Mouse (Mus musculus) heart, embryonic 10.5 days (tissue): ENCODE measurements around the gene Padi6. TPM values are rescaled to one million over a fixed set of nuclear protein-coding genes. Genes with fewer than 3 reads are reported as not detected.

Source experiments
- DNase-seq: peaks from one replicate; pipeline ENCODE4 v3.0.0-alpha.2; 2017; ENCODE audit warnings: low spot score
- H3K27ac ChIP-seq: fragments of 300-500 bp; sonication (generic); 2 replicates; pipeline ENCODE4 v1.5.1; 2016; ENCODE audit warnings: mild to moderate bottlenecking
- H3K27me3 ChIP-seq: fragments of 300-500 bp; sonication (generic); 2 replicates; pipeline ENCODE4 v1.6.1; 2016; ENCODE audit warnings: mild to moderate bottlenecking; ENCODE audit not compliant: poor library complexity, insufficient read depth, severe bottlenecking
- H3K36me3 ChIP-seq: fragments of 300-500 bp; sonication (generic); 2 replicates; pipeline ENCODE4 v1.6.1; 2016; ENCODE audit warnings: mild to moderate bottlenecking, moderate library complexity
- H3K4me1 ChIP-seq: fragments of 300-500 bp; sonication (generic); 2 replicates; pipeline ENCODE4 v1.6.1; 2016; ENCODE audit warnings: mild to moderate bottlenecking
- H3K4me3 ChIP-seq: fragments of 300-500 bp; sonication (generic); 2 replicates; pipeline ENCODE4 v1.5.1; 2016; ENCODE audit warnings: mild to moderate bottlenecking, moderate library complexity
- H3K9me3 ChIP-seq: fragments of 300-500 bp; sonication (generic); 2 replicates; pipeline ENCODE4 v1.6.1; 2016; ENCODE audit warnings: mild to moderate bottlenecking, moderate library complexity
- WGBS: fragments of 180-500 bp; shearing (Covaris S2); methylation state at CpG from one replicate; pipeline ENCODE4 v1.1.7; 2016; 5-methylcytosine and 5-hydroxymethylcytosine counted together
- polyA plus RNA-seq: library from polyadenylated mRNA; unstranded; fragments of >200 nt; fragmentation: Nextera tagmentation; extraction: Ambion mirVana; gene quantifications from 2 replicates; pipeline ENCODE4 v1.2.1, GENCODE M21; 2016

Gene Padi6
- polyA plus RNA-seq, 1 experiment from 2014 or later: not detected

DNA sequence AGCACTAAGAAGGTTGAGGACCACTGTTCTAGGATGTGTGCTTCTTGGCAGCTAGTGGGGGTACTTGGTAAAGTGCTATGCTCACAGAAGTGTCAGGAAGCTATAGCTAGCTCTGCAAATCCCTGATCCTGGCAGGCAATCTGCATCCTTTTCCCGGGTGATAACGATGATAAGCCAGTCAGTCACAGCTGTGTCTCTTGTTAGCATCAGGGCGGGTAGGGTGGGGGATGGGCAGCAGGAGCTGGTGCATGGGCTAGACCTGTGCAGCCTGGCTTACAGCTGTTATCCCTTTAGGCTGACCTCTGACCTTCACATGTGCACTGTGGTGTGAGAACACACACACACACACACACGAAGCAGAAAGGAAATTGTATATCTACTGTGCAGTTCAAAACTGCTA is 643 bp upstream of the Padi6 start:
- no peaks in the 10 kb centered on the region for H3K36me3 ChIP-seq
- no peak overlapping the region for H3K27ac ChIP-seq
- no peak for DNase-seq
- no peaks in the 10 kb centered on the region for H3K9me3 ChIP-seq
- no peak overlapping the region for H3K4me3 ChIP-seq
- H3K4me1 ChIP-seq: peaks cover 25% of the 10 kb centered on the region
- H3K27me3 ChIP-seq: peaks cover 21% of the 10 kb centered on the region; the same call in 1 of the 2 replicates
- 25% methylated on average over 4 of the region's 4 CpGs for WGBS

DNA sequence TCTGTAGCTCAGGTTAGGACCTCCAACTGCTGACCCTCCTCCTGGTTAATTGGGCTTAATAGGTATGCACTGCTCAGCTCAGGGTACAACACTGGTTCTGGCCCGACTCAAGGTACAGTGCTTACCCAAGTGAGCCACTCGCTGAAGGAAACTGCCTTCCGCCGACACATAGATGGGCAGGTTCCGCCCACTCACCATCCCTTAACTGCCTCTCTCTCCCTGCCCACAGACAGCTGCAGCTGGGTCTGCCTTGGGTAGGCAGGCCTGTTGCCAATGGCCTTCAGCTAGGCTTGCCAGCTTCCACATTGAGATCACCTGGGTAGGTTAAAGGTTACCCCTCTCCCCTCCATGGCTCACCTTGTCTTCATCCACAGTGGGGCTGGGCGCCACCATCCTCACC is 1.0 kb downstream of the Padi6 start:
- 86% methylated on average over 6 of the region's 6 CpGs for WGBS
- Histone ChIP-seq H3K4me3 (no peak overlapping the region), H3K36me3 (no peaks in the 10 kb centered on the region), H3K9me3 (no peaks in the 10 kb centered on the region), H3K27ac (no peak overlapping the region), H3K4me1 (peaks cover 16% of the 10 kb centered on the region), H3K27me3 (peaks cover 16% of the 10 kb centered on the region; the same call in 1 of the 2 replicates)
- DNase-seq: no peak

DNA sequence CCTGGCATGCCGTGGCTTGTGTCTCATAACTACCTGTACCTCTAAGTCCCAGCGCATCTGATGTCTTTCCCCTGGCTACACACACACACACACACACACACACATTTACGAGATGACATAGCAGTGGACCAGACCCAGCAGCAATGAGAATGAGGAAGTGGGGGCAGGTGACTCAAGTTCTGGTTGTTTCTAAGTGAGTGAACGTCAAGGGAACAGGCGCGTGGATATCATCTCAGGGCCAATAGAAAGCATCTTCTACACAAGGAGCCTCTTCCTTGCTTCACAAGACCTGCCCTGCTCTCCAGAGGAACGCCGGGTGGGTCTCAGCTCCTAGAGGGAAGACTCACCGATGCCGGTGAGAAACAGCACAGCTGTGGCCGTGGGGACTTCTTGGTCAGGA is 1.8 kb downstream of the Padi6 start:
- H3K36me3 ChIP-seq: no peaks in the 10 kb centered on the region
- H3K9me3 ChIP-seq: no peaks in the 10 kb centered on the region
- peaks cover 16% of the 10 kb centered on the region for H3K4me1 ChIP-seq
- no peak overlapping the region for H3K27ac ChIP-seq
- 81% methylated on average over 11 of the region's 11 CpGs for WGBS
- H3K27me3 ChIP-seq: peaks cover 12% of the 10 kb centered on the region; the same call in 1 of the 2 replicates
- DNase-seq: no peak
- H3K4me3 ChIP-seq: no peak overlapping the region

DNA sequence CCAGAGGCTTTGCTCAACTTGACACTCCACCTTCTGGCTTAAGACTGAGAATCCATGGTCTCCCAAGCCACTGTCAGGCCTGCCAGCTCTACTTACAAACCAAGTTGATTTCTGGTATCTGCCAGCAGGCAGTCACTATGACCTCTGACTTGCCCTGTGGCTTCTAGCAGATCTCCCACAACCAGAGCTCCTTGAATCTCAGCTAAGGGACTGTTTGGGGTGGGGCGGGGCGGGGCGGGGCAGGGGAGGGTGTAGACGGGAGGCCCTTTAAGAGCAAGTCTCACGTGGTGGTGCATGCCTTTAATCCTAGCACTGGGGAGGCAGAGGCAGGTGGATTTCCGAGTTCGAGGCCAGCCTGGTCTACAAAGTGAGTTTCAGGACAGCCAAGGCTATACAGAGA is 9.6 kb downstream of the Padi6 start:
- no peak overlapping the region for H3K27ac ChIP-seq
- no peak for DNase-seq
- H3K27me3 ChIP-seq: 0 out of 2 replicates have a peak, but pooled peaks cover 5% of the 10 kb centered on the region
- peaks cover 8% of the 10 kb centered on the region for H3K4me1 ChIP-seq
- WGBS: 65% methylated on average over 7 of the region's 7 CpGs
- H3K4me3 ChIP-seq: no peak overlapping the region
- no peaks in the 10 kb centered on the region for H3K9me3 ChIP-seq
- no peaks in the 10 kb centered on the region for H3K36me3 ChIP-seq

DNA sequence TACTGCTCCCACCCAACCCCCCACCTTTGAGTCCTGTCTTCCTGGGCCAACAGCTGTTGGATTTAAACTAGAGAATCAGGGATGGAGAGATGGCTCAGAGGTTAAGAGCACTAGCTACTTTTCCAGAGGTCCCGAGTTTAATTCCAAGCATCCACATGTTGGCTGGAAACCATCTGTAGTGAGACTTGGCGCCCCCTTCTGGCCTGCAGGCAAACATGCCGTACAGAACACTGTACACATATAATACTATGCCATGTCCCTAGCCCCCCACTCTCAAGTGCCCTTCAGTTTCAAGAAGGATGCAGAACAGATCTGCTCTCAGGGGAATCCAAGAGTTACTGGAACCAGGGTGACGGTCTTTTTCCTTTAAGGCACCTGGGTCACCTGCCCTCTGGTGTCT is 10.8 kb downstream of the Padi6 start:
- Histone ChIP-seq H3K27me3 (0 out of 2 replicates have a peak, but pooled peaks cover 5% of the 10 kb centered on the region), H3K4me3 (no peak overlapping the region), H3K27ac (no peak overlapping the region), H3K4me1 (peaks cover 8% of the 10 kb centered on the region), H3K9me3 (no peaks in the 10 kb centered on the region), H3K36me3 (no peaks in the 10 kb centered on the region)
- DNase-seq: no peak
- 74% methylated on average over 4 of the region's 4 CpGs for WGBS

DNA sequence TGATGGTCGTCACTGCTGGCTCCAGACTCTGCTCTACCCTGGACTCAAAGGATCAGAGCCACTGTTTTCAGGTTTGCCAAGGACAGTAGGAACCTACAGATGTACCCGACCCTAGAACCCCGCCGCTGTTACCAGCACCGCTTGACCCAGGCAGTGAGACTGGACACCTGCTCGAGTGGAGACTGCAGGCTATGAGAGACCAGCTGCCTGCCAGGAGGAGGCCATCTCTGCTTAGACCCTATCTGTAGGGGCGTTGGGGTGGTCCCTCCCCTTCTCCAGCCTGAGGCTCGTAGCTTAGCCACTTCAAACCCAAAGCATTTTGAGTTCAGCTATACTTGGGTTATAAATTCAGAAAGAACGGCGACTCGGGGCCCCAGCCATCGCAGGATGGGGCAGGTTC is 15.5 kb downstream of the Padi6 start:
- H3K27me3 ChIP-seq: 0 out of 2 replicates have a peak, but pooled peaks cover 5% of the 10 kb centered on the region
- peaks cover 27% of the 10 kb centered on the region for H3K36me3 ChIP-seq
- H3K4me1 ChIP-seq: peaks cover 15% of the 10 kb centered on the region
- no peak overlapping the region for H3K27ac ChIP-seq
- WGBS: 80% methylated on average over 12 of the region's 12 CpGs
- no peak overlapping the region for H3K4me3 ChIP-seq
- no peak for DNase-seq
- no peaks in the 10 kb centered on the region for H3K9me3 ChIP-seq

DNA sequence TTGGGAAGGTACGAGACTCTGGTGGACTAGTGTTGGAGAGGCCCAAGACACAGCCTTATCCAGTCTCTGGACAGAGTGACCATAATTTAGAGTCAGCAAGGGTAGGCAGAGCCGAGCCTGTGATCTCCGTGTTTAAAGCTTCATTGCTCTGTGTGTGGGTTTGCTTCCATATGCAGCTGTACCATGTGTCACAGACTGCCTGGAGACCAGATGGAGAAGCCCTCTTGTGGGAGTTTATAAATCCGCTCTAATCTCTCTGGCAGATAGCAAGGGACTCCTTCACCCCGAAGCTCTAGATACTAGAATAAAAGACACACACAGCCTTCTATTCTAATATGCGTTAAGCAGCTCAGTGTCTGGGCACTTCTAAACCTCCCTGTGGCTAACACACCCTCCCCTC is 17.7 kb downstream of the Padi6 start:
- Histone ChIP-seq H3K27me3 (no peaks in the 10 kb centered on the region), H3K36me3 (peaks cover 48% of the 10 kb centered on the region), H3K4me3 (no peak overlapping the region), H3K9me3 (no peaks in the 10 kb centered on the region), H3K27ac (0 out of 2 replicates have a peak overlapping the region, but pooled peaks have one; percentile 1), H3K4me1 (peaks cover 23% of the 10 kb centered on the region)
- 59% methylated on average over 6 of the region's 6 CpGs for WGBS
- no peak for DNase-seq

DNA sequence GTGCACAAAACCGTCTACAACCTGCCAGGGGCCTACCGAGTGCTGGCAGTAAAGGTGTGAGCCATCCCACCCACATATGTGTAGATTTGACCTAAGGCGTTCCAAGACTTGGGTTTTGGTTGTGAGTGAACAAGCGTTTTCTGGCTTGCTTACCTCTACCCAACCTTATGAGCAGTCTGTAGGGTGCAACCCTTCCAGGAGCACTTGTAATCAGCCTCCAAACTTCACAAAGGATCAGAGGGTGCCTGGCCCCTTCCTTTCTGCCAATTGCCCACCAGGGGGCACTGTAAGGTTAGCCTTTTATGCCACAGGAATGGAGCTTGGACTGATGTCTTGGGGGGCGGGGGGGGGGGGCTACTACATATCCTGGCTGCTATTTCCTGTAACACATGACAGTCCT is 18.6 kb downstream of the Padi6 start:
- DNase-seq: no peak
- Histone ChIP-seq H3K4me1 (peaks cover 23% of the 10 kb centered on the region), H3K27ac (no peak overlapping the region), H3K9me3 (no peaks in the 10 kb centered on the region), H3K4me3 (no peak overlapping the region), H3K27me3 (no peaks in the 10 kb centered on the region), H3K36me3 (peaks cover 58% of the 10 kb centered on the region)
- WGBS: 59% methylated on average over 5 of the region's 5 CpGs

DNA sequence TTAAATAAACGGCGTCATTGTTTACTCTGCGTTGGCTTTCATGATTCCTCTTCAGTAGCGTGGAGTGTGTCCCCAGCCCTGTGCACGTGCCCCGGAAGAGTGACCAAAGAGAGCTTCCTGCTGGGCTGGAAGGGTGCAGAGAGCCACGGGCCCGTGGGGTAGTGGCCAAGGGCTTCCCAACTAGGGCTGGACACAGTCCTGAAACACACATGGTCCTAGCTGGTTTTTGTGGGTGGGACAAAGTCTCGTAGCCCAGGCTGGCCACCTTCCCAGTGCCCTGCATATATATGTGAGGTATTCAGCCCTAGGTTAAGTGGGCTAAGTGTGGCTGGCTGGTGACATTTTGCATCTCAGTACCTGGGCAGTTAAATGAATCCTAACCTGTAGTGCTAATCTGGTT is 19.3 kb downstream of the Padi6 start:
- 90% methylated on average over 9 of the region's 9 CpGs for WGBS
- H3K27ac ChIP-seq: no peak overlapping the region
- H3K4me1 ChIP-seq: peaks cover 23% of the 10 kb centered on the region
- no peak for DNase-seq
- peaks cover 64% of the 10 kb centered on the region for H3K36me3 ChIP-seq
- H3K9me3 ChIP-seq: no peaks in the 10 kb centered on the region
- no peaks in the 10 kb centered on the region for H3K27me3 ChIP-seq
- H3K4me3 ChIP-seq: no peak overlapping the region

DNA sequence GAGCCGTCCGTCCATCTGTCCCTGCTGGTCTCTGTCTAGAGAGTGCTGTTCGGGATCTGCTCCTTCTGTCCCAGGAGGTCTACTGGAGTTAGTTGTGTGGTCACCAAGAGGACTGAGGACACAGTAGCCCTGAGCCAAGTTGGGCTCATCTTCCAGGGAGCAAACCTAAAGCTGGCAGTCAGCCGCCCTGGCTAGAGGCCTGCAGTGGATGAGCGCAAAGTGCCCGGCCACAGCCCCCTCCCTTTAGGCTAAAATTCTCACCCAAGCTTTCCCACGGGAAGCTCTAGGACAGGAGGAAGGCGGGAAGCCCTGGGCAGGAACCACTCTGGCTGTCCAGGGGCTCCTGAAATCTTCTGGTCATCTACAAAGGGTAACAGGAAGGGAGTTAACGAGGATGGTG is 19.7 kb downstream of the Padi6 start:
- no peaks in the 10 kb centered on the region for H3K27me3 ChIP-seq
- H3K4me3 ChIP-seq: no peak overlapping the region
- DNase-seq: no peak
- H3K4me1 ChIP-seq: peaks cover 23% of the 10 kb centered on the region
- 79% methylated on average over 9 of the region's 9 CpGs for WGBS
- no peaks in the 10 kb centered on the region for H3K9me3 ChIP-seq
- peaks cover 69% of the 10 kb centered on the region for H3K36me3 ChIP-seq
- no peak overlapping the region for H3K27ac ChIP-seq

DNA sequence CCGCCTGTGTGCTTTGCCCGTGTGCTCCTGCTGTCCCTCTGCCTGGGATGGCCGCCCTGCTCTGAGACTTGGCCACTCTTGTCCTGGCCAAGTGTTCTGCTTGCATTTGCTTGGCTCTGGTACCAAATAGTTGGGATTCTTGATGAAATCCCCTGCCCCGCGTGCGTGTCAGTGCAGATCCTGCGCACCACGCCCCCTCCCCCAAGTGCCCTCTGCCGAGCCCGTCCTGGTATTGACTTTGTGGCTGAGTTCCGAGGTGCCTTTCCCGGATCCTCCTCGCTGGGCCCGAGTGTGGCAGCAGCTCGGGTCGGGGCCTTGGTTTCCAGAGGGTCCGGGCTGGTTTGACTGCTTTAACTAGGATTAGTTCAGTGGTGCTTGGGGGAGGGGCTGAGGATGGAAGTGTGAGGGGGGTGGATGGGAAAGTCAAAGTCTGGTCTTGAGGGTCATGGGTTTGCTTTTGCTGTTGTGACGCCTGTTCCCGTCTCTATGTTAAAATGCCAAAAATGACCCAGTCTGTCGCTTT is 20.4 kb downstream of the Padi6 start:
- DNase-seq: no peak
- Histone ChIP-seq H3K27ac (no peak overlapping the region), H3K4me1 (peaks cover 23% of the 10 kb centered on the region), H3K27me3 (no peaks in the 10 kb centered on the region), H3K9me3 (no peaks in the 10 kb centered on the region), H3K36me3 (peaks cover 74% of the 10 kb centered on the region), H3K4me3 (no peak overlapping the region)
- WGBS: 88% methylated on average over 20 of the region's 20 CpGs

DNA sequence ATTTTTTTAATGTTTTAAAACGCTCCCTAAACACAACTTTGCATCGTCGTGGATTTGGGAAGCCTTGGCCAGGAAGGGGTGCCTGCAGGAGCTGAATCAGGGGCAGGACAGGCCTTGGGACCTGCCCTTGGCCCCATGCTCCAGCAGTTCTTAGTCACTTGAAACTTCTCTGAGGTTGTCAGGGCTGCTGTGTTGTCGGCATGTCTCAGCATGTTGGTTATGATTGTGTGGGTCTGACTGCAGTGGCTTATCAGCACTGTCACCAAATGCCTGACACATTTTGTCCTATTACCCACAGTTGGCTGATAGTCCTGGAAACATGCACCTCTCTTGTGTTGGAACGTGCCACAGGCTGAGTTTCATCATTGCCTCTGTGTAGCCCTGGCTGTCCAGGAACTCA is 22.4 kb downstream of the Padi6 start:
- WGBS: 82% methylated on average over 5 of the region's 5 CpGs
- no peak overlapping the region for H3K4me3 ChIP-seq
- no peak for DNase-seq
- H3K9me3 ChIP-seq: no peaks in the 10 kb centered on the region
- no peaks in the 10 kb centered on the region for H3K27me3 ChIP-seq
- H3K36me3 ChIP-seq: peaks cover 87% of the 10 kb centered on the region
- peaks cover 23% of the 10 kb centered on the region for H3K4me1 ChIP-seq
- no peak overlapping the region for H3K27ac ChIP-seq

DNA sequence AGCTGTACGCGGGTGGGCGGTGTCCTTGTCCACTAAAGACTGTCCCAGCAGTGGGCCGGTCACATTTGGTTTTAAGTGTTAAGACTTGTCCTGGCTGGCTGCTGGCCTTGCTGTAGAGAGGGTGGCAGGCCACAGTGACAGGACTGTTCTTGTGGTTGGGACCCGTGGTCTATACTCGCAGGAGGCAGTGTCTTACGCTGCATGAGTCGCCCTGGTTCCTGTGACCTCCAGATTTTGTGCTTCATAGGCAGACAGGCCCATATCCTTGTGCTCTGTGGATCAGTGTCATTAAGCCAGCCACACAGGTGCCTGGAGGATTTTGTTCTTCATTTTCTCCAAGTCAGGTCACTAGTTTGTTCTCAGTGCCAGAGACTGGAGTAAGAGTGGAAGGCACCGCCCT is 24.0 kb downstream of the Padi6 start:
- no peak overlapping the region for H3K4me3 ChIP-seq
- peaks cover 95% of the 10 kb centered on the region for H3K36me3 ChIP-seq
- H3K27ac ChIP-seq: no peak overlapping the region
- DNase-seq: no peak
- H3K27me3 ChIP-seq: no peaks in the 10 kb centered on the region
- no peaks in the 10 kb centered on the region for H3K9me3 ChIP-seq
- WGBS: 99% methylated on average over 9 of the region's 9 CpGs
- peaks cover 19% of the 10 kb centered on the region for H3K4me1 ChIP-seq

DNA sequence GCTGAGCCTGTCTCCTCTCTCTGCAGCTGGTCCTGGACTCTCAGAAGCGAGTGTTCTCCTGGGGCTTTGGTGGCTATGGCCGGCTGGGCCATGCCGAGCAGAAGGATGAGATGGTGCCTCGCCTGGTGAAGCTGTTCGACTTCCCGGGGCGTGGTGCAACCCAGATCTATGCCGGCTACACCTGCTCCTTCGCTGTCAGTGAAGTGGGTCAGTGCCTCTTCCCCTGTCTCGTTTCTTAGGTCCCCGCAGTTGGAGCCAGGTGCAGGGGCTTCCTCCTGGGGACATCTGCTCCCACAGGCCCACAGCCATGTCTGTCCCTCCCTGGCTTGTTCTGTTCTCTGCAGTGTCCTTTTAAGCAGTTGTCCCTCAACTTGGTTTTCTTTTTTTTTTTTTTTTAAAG is 25.4 kb downstream of the Padi6 start:
- Histone ChIP-seq H3K27ac (no peak overlapping the region), H3K4me3 (no peak overlapping the region), H3K27me3 (no peaks in the 10 kb centered on the region), H3K9me3 (no peaks in the 10 kb centered on the region), H3K4me1 (peaks cover 33% of the 10 kb centered on the region), H3K36me3 (peaks cover 97% of the 10 kb centered on the region)
- 93% methylated on average over 11 of the region's 11 CpGs for whole genome bisulfite sequencing
- DNase-seq: no peak
